Mouse (Mus musculus) ES-E14 (cell line): Measurements from ENCODE around the gene Carnmt1. TPM values are rescaled to one million over a fixed set of nuclear protein-coding genes. Genes with fewer than 3 reads are reported as not detected.
A peak's percentile ranks its signal among the peaks of the same experiment; 100 is the strongest.

Experiments
- DNase-seq: peaks from one replicate; pipeline ENCODE4 v3.0.0-alpha.2; 2013; ENCODE audit warnings: low read depth, low spot score
- H3K27ac ChIP-seq: 2 replicates; pipeline ENCODE4 v1.5.1; 2012; ENCODE audit warnings: low read depth, mild to moderate bottlenecking, low read length, moderate library complexity, mixed read lengths; ENCODE audit not compliant: poor library complexity, insufficient read depth, severe bottlenecking
- H3K36me3 ChIP-seq: 2 replicates; pipeline ENCODE4 v1.6.1; 2012; ENCODE audit warnings: mild to moderate bottlenecking, low read length, moderate library complexity, mixed read lengths; ENCODE audit not compliant: control insufficient read depth, poor library complexity, insufficient read depth, severe bottlenecking
- H3K4me1 ChIP-seq, 2 experiments: fragments of 150-350 bp in 1 of 2; sonication (generic) in 1 of 2; 2 replicates each; pipeline ENCODE4 v1.6.1; 2012; ENCODE audit warnings: low read length in 2 of 2, mild to moderate bottlenecking in 1 of 2, mixed read lengths in 1 of 2; ENCODE audit not compliant: control insufficient read depth in 2 of 2, insufficient read depth in 2 of 2, poor library complexity in 1 of 2
- H3K4me3 ChIP-seq, 2 experiments: fragments of 150-350 bp in 1 of 2; sonication (generic) in 1 of 2; 2 replicates each; pipeline ENCODE4 v1.5.1; 2012; ENCODE audit warnings: low read length in 2 of 2, low read depth in 1 of 2, mild to moderate bottlenecking in 1 of 2, mixed read lengths in 1 of 2; ENCODE audit not compliant: insufficient read depth in 1 of 2, poor library complexity in 1 of 2, severe bottlenecking in 1 of 2
- H3K9ac ChIP-seq: 2 replicates; pipeline ENCODE4 v1.6.1; 2012; ENCODE audit warnings: low read depth, mild to moderate bottlenecking, low read length, mixed read lengths; ENCODE audit not compliant: poor library complexity, insufficient read depth, severe bottlenecking
- H3K9me3 ChIP-seq: fragments of 150-350 bp; sonication (generic); 2 replicates; pipeline ENCODE4 v1.6.1; 2012; ENCODE audit warnings: low read depth, mild to moderate bottlenecking, low read length; ENCODE audit not compliant: control insufficient read depth, insufficient read depth
- CHD2 ChIP-seq: IDR thresholded peaks from 2 replicates; pipeline ENCODE4 v1.6.1; 2014; ENCODE audit warnings: mild to moderate bottlenecking, low read depth, low read length, inconsistent platforms
- HCFC1 ChIP-seq: IDR thresholded peaks from 2 replicates; pipeline ENCODE4 v1.6.1; 2012; ENCODE audit warnings: low read length, inconsistent platforms, borderline replicate concordance; ENCODE audit not compliant: insufficient read depth
- MAFK ChIP-seq: IDR thresholded peaks from 2 replicates; pipeline ENCODE4 v1.6.1; 2014; ENCODE audit warnings: mild to moderate bottlenecking, low read depth, low read length, inconsistent platforms; ENCODE audit not compliant: insufficient read depth
- ZC3H11A ChIP-seq: IDR thresholded peaks from 2 replicates; pipeline ENCODE4 v1.6.1; 2012; ENCODE audit warnings: low read depth, mild to moderate bottlenecking, inconsistent platforms, low read length, borderline replicate concordance
- ZNF384 ChIP-seq: IDR thresholded peaks from 2 replicates; pipeline ENCODE4 v1.6.1; 2012; ENCODE audit warnings: low read depth, low read length, inconsistent platforms
- in situ Hi-C, 2 experiments: fragments of 600-800 bp; cut with MboI; formaldehyde crosslinking; loops; one replicate each; pipeline ENCODE4 v1.15.1; 2025; ENCODE audit warnings: low sequenced_read_pairs in 2 of 2, inconsistent platforms in 1 of 2; ENCODE audit not compliant: unreplicated experiment in 2 of 2
- total RNA-seq: library from RNA; depleted of rRNA; stranded (reverse); fragments of 300-350 nt; gene quantifications from 2 replicates; pipeline ENCODE4 v1.2.3, GENCODE M21; 2012

The Carnmt1 gene
- total RNA-seq, 1 experiment: 23.6 TPM

DNA sequence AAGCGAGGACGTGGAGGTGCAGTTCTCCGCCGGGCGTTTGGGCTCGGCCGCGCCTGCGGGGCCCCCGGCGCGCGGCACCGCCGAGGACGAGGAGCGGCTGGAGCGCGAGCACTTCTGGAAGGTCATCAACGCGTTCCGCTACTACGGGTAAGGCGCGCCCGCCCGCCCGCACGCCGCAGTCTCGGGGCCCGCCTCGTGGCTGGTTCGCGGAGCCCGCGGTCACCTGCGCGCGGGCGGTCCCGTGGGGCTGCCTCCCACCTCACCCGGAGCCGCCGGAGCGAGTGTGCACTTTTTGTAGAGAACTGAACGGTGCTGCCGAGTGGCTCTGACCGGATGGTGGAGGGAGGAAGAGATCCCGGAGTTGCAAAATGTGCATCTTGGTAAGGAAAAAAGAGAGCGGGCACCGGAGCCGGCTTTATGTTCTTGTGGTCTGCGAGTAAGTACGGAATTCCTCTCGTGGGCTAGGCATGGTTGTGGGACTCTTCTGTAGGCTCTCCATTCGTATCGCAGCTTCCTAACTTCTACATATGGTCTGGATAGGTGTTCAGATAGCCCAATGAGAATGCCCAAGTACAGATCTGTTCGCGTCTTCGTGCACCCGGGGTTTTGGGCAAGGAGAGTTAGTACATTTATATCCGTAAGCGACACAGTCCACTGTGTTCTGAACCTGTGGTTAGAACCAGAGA lies 635 bp downstream of the Carnmt1 start:
- peak overlapping the region; percentile 88 for H3K9ac ChIP-seq
- no peak for DNase-seq
- in situ Hi-C loops: no loop called here
- peak overlapping the region; percentile 74 for H3K27ac ChIP-seq
- H3K36me3 ChIP-seq: no peaks in the 10 kb centered on the region
- no peak for TF ChIP-seq ZC3H11A
- no peaks in the 10 kb centered on the region for H3K9me3 ChIP-seq
- peaks cover 8 to 10% of the 10 kb centered on the region in 2 experiments; a peak in 3 of 4 replicates for H3K4me1 ChIP-seq
- H3K4me3 ChIP-seq: peak overlapping the region; percentile 84 to 98

DNA sequence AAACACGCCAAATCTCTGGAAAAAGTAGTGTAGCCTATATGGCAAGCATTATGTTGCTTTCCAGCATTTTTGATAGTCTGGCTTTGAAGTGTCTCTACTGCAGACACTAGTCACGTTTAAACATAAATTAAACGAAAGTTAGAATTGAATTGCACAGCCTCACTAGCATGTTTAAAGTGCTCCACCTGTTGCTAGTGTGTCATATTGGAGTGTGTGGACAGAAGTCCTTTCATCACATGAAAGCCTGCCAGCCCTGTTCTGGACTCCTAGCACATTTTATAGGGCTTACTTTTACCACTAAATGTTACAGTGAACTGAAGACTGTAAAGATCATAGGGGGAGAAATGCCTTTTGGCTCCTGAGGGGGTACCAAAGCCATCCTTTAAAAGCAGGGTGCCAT lies 1.9 kb downstream of the Carnmt1 start:
- no peak overlapping the region; the same call in 1 of the 2 replicates for H3K9ac ChIP-seq

DNA sequence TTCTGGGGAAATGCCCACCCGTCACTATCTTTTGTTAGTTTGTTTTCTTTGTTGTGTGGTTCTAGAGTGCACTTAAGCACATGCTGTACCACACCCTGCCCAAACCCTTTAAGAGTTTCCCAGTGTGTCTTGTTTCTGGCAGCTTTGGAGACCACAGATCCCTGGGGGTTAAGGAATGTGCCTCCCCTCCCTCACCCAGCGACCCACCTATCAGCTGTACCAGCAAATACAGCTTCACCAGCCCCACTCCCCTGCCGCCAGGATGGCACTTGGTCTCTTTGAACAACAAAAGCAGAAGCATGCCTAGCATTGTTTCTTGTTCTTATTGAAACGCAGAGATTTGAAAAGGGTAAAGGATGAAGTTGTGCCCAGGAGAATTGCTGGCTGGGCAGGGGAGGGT lies 2.6 kb downstream of the Carnmt1 start:
- Histone ChIP-seq H3K36me3 (no peaks in the 10 kb centered on the region), H3K4me1 (peaks cover 8 to 10% of the 10 kb centered on the region in 2 experiments; a peak in 3 of 4 replicates), H3K27ac (peak overlapping the region; percentile 55), H3K4me3 (peak overlapping the region; percentile 84 to 98), H3K9me3 (no peaks in the 10 kb centered on the region), H3K9ac (peak overlapping the region; percentile 65; the same call in 1 of the 2 replicates)
- peak; percentile 60 for DNase-seq
- TF ChIP-seq HCFC1: no peak
- TF ChIP-seq ZNF384: no peak
- no peak for TF ChIP-seq CHD2
- TF ChIP-seq ZC3H11A: no peak
- TF ChIP-seq MAFK: no peak
- in situ Hi-C loops: no loop called here

More for the DNA sequence above, 1.9 kb downstream of the Carnmt1 start:
- TF ChIP-seq MAFK: no peak
- TF ChIP-seq ZC3H11A: no peak
- TF ChIP-seq HCFC1: no peak
- no peak for TF ChIP-seq ZNF384
- no peak for TF ChIP-seq CHD2
- DNase-seq: no peak
- H3K9me3 ChIP-seq: no peaks in the 10 kb centered on the region
- no peak overlapping the region; the same call in 1 of the 2 replicates for H3K27ac ChIP-seq
- H3K4me3 ChIP-seq: peak overlapping the region; percentile 84 to 98
- H3K4me1 ChIP-seq: peaks cover 8 to 10% of the 10 kb centered on the region in 2 experiments; a peak in 3 of 4 replicates
- in situ Hi-C loops: no loop called here
- H3K36me3 ChIP-seq: no peaks in the 10 kb centered on the region

DNA sequence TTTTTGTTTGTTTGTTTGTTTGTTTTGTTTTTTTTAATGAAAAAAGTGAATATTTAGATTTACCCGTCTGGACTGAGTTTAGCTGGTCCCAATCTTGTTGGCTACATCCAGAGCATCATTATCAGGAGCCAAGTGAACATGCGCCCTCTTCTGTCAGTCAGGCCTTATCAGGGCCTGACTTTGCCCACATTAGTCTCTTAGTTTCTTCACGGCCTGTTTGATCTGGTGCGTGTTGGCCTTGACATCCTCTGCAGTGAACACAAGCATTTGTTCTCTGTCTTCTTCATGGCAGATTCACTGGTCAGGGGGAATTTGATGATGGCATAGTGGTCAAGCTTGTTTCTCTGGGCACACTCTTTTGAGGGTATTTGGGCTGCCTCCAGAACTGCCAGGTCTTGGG lies 11.6 kb downstream of the Carnmt1 start:
- Histone ChIP-seq H3K9ac (no peak overlapping the region), H3K27ac (no peak overlapping the region), H3K4me1 (no peaks in the 10 kb centered on the region), H3K36me3 (peaks cover 12% of the 10 kb centered on the region), H3K4me3 (no peak overlapping the region), H3K9me3 (no peaks in the 10 kb centered on the region)
- DNase-seq: no peak
- in situ Hi-C loops: no loop called here
- TF ChIP-seq HCFC1: no peak
- TF ChIP-seq ZC3H11A: no peak
- no peak for TF ChIP-seq MAFK
- no peak for TF ChIP-seq CHD2
- no peak for TF ChIP-seq ZNF384
